Mouse (Mus musculus): Measurements from ENCODE around the gene Tgm6. TPM values are rescaled to one million over a fixed set of nuclear protein-coding genes. Genes with fewer than 3 reads are reported as not detected.

The Tgm6 gene
- polyA plus RNA-seq, 1 experiment from 2014 or later, result 0.57 TPM

DNA sequence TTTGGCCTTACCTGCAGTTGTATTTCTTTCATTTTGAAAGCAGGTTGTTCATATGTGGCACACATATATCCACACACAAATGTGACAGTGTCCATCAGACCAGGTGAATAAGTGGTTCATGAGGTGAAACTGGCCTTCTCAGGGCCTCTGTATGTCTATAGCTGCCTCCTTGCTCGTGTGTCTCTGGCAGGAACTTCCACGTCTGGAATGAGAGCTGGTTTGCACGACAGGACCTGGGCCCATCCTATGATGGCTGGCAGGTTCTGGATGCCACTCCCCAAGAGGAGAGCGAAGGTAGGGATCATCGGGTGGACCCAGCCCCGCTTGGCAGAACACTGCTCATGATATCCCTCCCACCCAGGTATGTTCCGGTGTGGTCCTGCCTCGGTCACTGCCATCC lies 30.8 kb downstream of the Tgm6 start:
- no peaks in the 10 kb centered on the region for H3K27me3 ChIP-seq (ENCODE audit: control insufficient read depth, insufficient read depth, low read length)
- WGBS, result 89% methylated on average over 8 of the region's 8 CpGs
- no peak for DNase-seq

GRCm38 (mm10) chr2:130144703-130145324 lies 32.6 kb downstream of the Tgm6 start:
- no peak for DNase-seq
- H3K9ac ChIP-seq (replicated peaks; ENCODE audit: low read length), result no peak overlapping the region
- 89% methylated on average over 23 of the region's 23 CpGs for WGBS
- no peaks in the 10 kb centered on the region for H3K4me1 ChIP-seq (ENCODE audit: control insufficient read depth, insufficient read depth, low read length)
- no peak overlapping the region for H3K4me3 ChIP-seq (replicated peaks; ENCODE audit: low read depth, low read length)
- no peaks in the 10 kb centered on the region for H3K36me3 ChIP-seq (ENCODE audit: control insufficient read depth, insufficient read depth, low read length)
- H3K27ac ChIP-seq (replicated peaks; ENCODE audit: low read depth, low read length), result no peak overlapping the region
- no peak overlapping the region for H3K4me2 ChIP-seq (ENCODE audit: low read length)
- no peaks in the 10 kb centered on the region for H3K27me3 ChIP-seq (ENCODE audit: control insufficient read depth, insufficient read depth, low read length)
- ATAC-seq (ENCODE audit: low FRiP score, low TSS enrichment), result no peak
- H3K9me3 ChIP-seq (ENCODE audit: control insufficient read depth, low read length), result no peaks in the 10 kb centered on the region

More for the DNA sequence above, 30.8 kb downstream of the Tgm6 start:
- Histone ChIP-seq H3K9ac (replicated peaks; ENCODE audit: low read length) (no peak overlapping the region), H3K4me1 (ENCODE audit: control insufficient read depth, insufficient read depth, low read length) (no peaks in the 10 kb centered on the region), H3K4me3 (replicated peaks; ENCODE audit: low read depth, low read length) (no peak overlapping the region), H3K27ac (replicated peaks; ENCODE audit: low read depth, low read length) (no peak overlapping the region), H3K4me2 (ENCODE audit: low read length) (no peak overlapping the region), H3K36me3 (ENCODE audit: control insufficient read depth, insufficient read depth, low read length) (no peaks in the 10 kb centered on the region), H3K9me3 (ENCODE audit: control insufficient read depth, low read length) (no peaks in the 10 kb centered on the region)
- ATAC-seq (ENCODE audit: low FRiP score, low TSS enrichment), result no peak

GRCm38 (mm10) chr2:130146089-130146668 lies 34.0 kb downstream of the Tgm6 start:
- H3K9ac ChIP-seq (replicated peaks; ENCODE audit: low read length), result no peak overlapping the region
- DNase-seq (peak; percentile 9), ATAC-seq (ENCODE audit: low FRiP score, low TSS enrichment) (no peak)
- H3K9me3 ChIP-seq (ENCODE audit: control insufficient read depth, low read length), result no peaks in the 10 kb centered on the region
- no peak overlapping the region for H3K27ac ChIP-seq (replicated peaks; ENCODE audit: low read depth, low read length)
- H3K27me3 ChIP-seq (ENCODE audit: control insufficient read depth, insufficient read depth, low read length), result no peaks in the 10 kb centered on the region
- no peak overlapping the region for H3K4me2 ChIP-seq (ENCODE audit: low read length)
- no peaks in the 10 kb centered on the region for H3K36me3 ChIP-seq (ENCODE audit: control insufficient read depth, insufficient read depth, low read length)
- H3K4me3 ChIP-seq (replicated peaks; ENCODE audit: low read depth, low read length), result no peak overlapping the region
- no peaks in the 10 kb centered on the region for H3K4me1 ChIP-seq (ENCODE audit: control insufficient read depth, insufficient read depth, low read length)
- WGBS, result 67% methylated on average over 5 of the region's 5 CpGs

- no peak for ATAC-seq (ENCODE audit: low FRiP score, low TSS enrichment)
- no peaks in the 10 kb centered on the region for H3K27me3 ChIP-seq (ENCODE audit: control insufficient read depth, insufficient read depth, low read length)
- no peaks in the 10 kb centered on the region for H3K4me1 ChIP-seq (ENCODE audit: control insufficient read depth, insufficient read depth, low read length)
- H3K9me3 ChIP-seq (ENCODE audit: control insufficient read depth, low read length), result no peaks in the 10 kb centered on the region
- H3K9ac ChIP-seq (replicated peaks; ENCODE audit: low read length), result no peak overlapping the region
- no peak overlapping the region for H3K4me2 ChIP-seq (ENCODE audit: low read length)
- no peak overlapping the region for H3K27ac ChIP-seq (replicated peaks; ENCODE audit: low read depth, low read length)
- no peak for DNase-seq
- 73% methylated on average over 3 of the region's 3 CpGs for WGBS
- no peak overlapping the region for H3K4me3 ChIP-seq (replicated peaks; ENCODE audit: low read depth, low read length)
- no peaks in the 10 kb centered on the region for H3K36me3 ChIP-seq (ENCODE audit: control insufficient read depth, insufficient read depth, low read length)
Observed at GRCm38 (mm10) chr2:130155171-130155570, 43.0 kb downstream of the Tgm6 start.

GRCm38 (mm10) chr2:130155851-130156250 lies 43.6 kb downstream of the Tgm6 start:
- no peak overlapping the region for H3K4me2 ChIP-seq (ENCODE audit: low read length)
- H3K9me3 ChIP-seq (ENCODE audit: control insufficient read depth, low read length), result no peaks in the 10 kb centered on the region
- no peak overlapping the region for H3K4me3 ChIP-seq (replicated peaks; ENCODE audit: low read depth, low read length)
- no peaks in the 10 kb centered on the region for H3K36me3 ChIP-seq (ENCODE audit: control insufficient read depth, insufficient read depth, low read length)
- no peaks in the 10 kb centered on the region for H3K4me1 ChIP-seq (ENCODE audit: control insufficient read depth, insufficient read depth, low read length)
- no peaks in the 10 kb centered on the region for H3K27me3 ChIP-seq (ENCODE audit: control insufficient read depth, insufficient read depth, low read length)
- H3K27ac ChIP-seq (replicated peaks; ENCODE audit: low read depth, low read length), result no peak overlapping the region
- ATAC-seq (ENCODE audit: low FRiP score, low TSS enrichment) (no peak), DNase-seq (no peak)
- H3K9ac ChIP-seq (replicated peaks; ENCODE audit: low read length), result no peak overlapping the region

DNA sequence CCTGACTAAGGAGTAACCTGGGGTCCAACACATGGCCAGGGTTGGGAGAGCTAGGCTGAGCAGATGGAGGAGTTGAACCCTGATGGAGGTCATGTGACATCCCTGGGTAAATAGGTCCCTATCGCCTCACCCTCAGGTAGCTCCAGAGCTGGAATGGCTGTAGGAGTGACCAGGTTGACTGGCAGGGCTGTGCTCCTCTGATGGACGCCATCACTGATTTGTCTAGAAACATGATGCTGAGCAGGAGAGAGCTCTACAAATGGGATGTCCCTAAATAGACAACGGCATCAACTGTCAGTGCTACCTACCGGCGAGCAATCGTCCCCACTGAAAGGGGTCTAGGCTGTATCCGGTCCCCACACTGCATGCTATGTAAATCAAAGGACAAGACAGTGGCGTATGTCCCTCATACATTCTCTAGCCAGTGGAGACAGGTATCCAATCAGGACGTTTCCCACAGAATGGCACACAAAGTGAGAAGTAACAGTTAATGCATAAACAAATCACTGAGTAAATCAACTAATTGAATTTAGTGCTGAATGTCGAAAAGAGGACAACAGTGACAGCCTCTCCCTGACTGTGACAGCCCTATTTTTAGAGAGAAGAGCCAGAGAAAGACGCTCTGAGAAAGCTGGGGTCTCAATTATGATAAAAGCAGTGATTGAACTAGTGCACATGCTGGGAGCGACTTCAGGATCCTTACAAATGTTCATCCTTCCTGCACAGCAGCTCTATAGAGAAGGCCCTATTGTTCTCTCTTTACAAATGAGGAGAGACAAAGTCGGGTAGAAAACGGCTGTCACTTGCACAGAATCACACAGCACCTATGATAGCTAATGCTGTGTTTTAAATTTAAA lies 45.2 kb downstream of the Tgm6 start:
- no peak overlapping the region for H3K9ac ChIP-seq (replicated peaks; ENCODE audit: low read length)
- 51% methylated on average over 14 of the region's 14 CpGs for WGBS
- no peak overlapping the region for H3K4me3 ChIP-seq (replicated peaks; ENCODE audit: low read depth, low read length)
- no peaks in the 10 kb centered on the region for H3K27me3 ChIP-seq (ENCODE audit: control insufficient read depth, insufficient read depth, low read length)
- H3K9me3 ChIP-seq (ENCODE audit: control insufficient read depth, low read length), result no peaks in the 10 kb centered on the region
- no peaks in the 10 kb centered on the region for H3K36me3 ChIP-seq (ENCODE audit: control insufficient read depth, insufficient read depth, low read length)
- H3K4me1 ChIP-seq (ENCODE audit: control insufficient read depth, insufficient read depth, low read length), result no peaks in the 10 kb centered on the region
- DNase-seq, result no peak
- ATAC-seq (ENCODE audit: low FRiP score, low TSS enrichment), result no peak
- no peak overlapping the region; the same call in 1 of the 2 replicates for H3K27ac ChIP-seq (replicated peaks; ENCODE audit: low read depth, low read length)
- H3K4me2 ChIP-seq (ENCODE audit: low read length), result no peak overlapping the region

GRCm38 (mm10) chr2:130158088-130158437 lies 45.8 kb downstream of the Tgm6 start:
- H3K4me2 ChIP-seq (ENCODE audit: low read length), result no peak overlapping the region
- no peak overlapping the region for H3K27ac ChIP-seq (replicated peaks; ENCODE audit: low read depth, low read length)
- ATAC-seq (ENCODE audit: low FRiP score, low TSS enrichment) (no peak), DNase-seq (peak; percentile 46)
- WGBS, result 51% methylated on average over 4 of the region's 4 CpGs
- H3K9ac ChIP-seq (replicated peaks; ENCODE audit: low read length), result no peak overlapping the region
- H3K4me3 ChIP-seq (replicated peaks; ENCODE audit: low read depth, low read length), result no peak overlapping the region
- H3K36me3 ChIP-seq (ENCODE audit: control insufficient read depth, insufficient read depth, low read length), result no peaks in the 10 kb centered on the region
- H3K27me3 ChIP-seq (ENCODE audit: control insufficient read depth, insufficient read depth, low read length), result no peaks in the 10 kb centered on the region
- no peaks in the 10 kb centered on the region for H3K9me3 ChIP-seq (ENCODE audit: control insufficient read depth, low read length)
- H3K4me1 ChIP-seq (ENCODE audit: control insufficient read depth, insufficient read depth, low read length), result no peaks in the 10 kb centered on the region

DNA sequence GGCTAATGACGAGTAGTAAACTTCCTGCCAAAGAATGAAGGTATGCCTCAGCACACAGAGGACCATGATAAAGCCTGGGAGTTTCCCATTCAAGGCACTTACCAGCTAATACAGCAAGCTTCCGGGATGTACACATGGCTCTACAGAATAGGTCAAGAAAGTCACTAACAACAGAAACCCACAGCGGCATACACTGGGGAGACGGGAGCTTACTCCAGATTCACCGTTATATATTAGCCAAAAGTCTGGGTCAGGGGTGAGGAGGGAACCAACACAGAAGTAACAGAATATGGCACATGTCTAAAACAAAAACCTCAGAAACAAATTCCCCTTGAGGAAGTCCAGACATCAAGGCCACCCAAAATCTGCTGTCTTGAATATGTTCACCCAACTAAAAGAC lies 50.5 kb downstream of the Tgm6 start:
- DNase-seq (no peak), ATAC-seq (ENCODE audit: low FRiP score, low TSS enrichment) (no peak)
- Histone ChIP-seq H3K9ac (replicated peaks; ENCODE audit: low read length) (no peak overlapping the region), H3K27ac (replicated peaks; ENCODE audit: low read depth, low read length) (no peak overlapping the region), H3K36me3 (ENCODE audit: control insufficient read depth, insufficient read depth, low read length) (no peaks in the 10 kb centered on the region), H3K4me3 (replicated peaks; ENCODE audit: low read depth, low read length) (no peak overlapping the region), H3K27me3 (ENCODE audit: control insufficient read depth, insufficient read depth, low read length) (no peaks in the 10 kb centered on the region), H3K4me2 (ENCODE audit: low read length) (no peak overlapping the region), H3K4me1 (ENCODE audit: control insufficient read depth, insufficient read depth, low read length) (no peaks in the 10 kb centered on the region), H3K9me3 (ENCODE audit: control insufficient read depth, low read length) (no peaks in the 10 kb centered on the region)
- 91% methylated on average over 5 of the region's 5 CpGs for WGBS

All from midbrain, embryonic 14.5 days (tissue).